Mouse (Mus musculus): ENCODE results near the gene L2hgdh. TPM values are rescaled to one million over a fixed set of nuclear protein-coding genes. Genes with fewer than 3 reads are reported as not detected.
A peak's percentile ranks its signal among the peaks of the same experiment; 100 is the strongest.

The L2hgdh gene
- 2.2 and 6.8 TPM in 2 replicates for polyA plus RNA-seq (2011; ENCODE audit: insufficient read depth, insufficient read length, low replicate concordance, missing spikeins)

DNA sequence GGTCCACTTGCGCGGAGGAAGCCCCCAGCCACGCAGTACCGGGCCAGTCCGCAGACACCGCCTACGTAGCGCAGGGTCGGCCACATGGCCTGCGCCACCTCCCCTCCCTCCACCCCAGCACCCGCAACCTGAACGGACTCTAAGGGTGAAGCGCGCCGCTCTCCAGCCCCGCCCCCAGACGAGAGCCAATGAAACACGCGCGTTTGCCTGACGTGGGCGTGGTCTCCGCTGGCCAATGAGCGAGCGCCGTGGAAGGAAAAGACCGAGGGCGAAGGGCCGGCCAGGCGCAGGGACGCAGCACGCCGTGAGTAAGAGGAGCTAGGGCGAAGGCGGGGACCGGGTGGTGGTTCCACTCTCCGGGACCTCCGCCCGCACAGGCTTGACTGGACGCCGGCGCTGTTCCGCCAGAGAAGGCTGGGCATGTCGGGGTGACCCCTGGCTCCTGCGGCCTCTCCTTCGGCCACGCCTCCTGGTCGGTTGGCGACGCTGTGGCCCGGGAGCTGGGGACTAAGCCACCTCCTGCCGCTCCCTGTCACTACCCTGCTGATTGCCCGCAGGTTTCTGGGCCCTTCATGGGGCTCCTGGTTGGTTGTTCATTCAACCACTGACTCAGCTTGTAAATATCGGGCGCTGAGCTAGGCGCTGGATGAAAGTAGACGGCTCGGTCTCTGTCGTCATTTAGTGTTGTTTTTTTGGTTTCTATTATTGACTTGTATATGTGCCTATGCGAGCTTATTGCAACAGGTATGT is at the start of gene L2hgdh, which contains the start of gene Atp5s:
TSS of gene L2hgdh (minus strand) at position 163 of the 750 bp plus-strand sequence.
TSS of gene Atp5s (plus strand) at position 240 of the 750 bp plus-strand sequence.
- H3K27ac ChIP-seq (ENCODE audit: control insufficient read depth, insufficient read depth, low read depth, low read length, poor library complexity) = peak within 1 kb of the TSS; percentile 92
- WGBS = under 1% methylated on average over 60 of the region's 60 CpGs
- peak; percentile 18; the same call in 1 of the 2 replicates for TF ChIP-seq CTCF (IDR thresholded peaks at IDR 0.05; ENCODE audit: control insufficient read depth, insufficient read depth, low read length)
- TF ChIP-seq POLR2A (IDR thresholded peaks at IDR 0.05; ENCODE audit: borderline replicate concordance, control insufficient read depth, low read depth, low read length) = peak; percentile 84
- no peaks in the 10 kb centered on the region; the same call in 1 of the 2 replicates for H3K4me1 ChIP-seq (ENCODE audit: control insufficient read depth, insufficient read depth, low read length)
- H3K4me3 ChIP-seq (replicated peaks; ENCODE audit: control insufficient read depth, low read depth, low read length) = peak within 1 kb of the TSS; percentile 90

DNA sequence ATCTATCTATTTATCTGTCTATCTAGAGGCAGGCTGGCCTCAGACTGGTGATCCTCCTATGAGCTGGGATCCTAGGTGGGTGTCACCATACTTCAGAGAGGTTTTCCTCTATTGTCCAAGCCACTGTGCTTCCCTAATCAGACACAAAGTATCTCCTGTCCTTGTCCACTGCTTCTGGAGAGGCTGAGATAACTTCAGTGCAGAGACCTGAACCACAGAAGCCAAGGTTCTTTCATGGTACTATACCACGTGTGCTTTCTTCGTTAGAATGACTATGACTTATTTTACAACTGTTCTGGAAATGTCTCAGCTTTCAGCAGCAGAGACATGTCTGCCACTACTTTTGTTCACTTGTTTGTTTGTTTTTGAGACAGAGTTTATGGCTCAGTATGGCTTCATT is 44.2 kb upstream of the L2hgdh start:
- 51% methylated on average over 2 of the region's 2 CpGs for WGBS
- H3K4me3 ChIP-seq (replicated peaks; ENCODE audit: control insufficient read depth, low read depth, low read length) = no peak overlapping the region
- peaks cover 5% of the 10 kb centered on the region for H3K4me1 ChIP-seq (ENCODE audit: control insufficient read depth, insufficient read depth, low read length)
- H3K27ac ChIP-seq (ENCODE audit: control insufficient read depth, insufficient read depth, low read depth, low read length, poor library complexity) = no peak overlapping the region
- TF ChIP-seq CTCF (IDR thresholded peaks at IDR 0.05; ENCODE audit: control insufficient read depth, insufficient read depth, low read length) (no peak), POLR2A (IDR thresholded peaks at IDR 0.05; ENCODE audit: borderline replicate concordance, control insufficient read depth, low read depth, low read length) (no peak)

DNA sequence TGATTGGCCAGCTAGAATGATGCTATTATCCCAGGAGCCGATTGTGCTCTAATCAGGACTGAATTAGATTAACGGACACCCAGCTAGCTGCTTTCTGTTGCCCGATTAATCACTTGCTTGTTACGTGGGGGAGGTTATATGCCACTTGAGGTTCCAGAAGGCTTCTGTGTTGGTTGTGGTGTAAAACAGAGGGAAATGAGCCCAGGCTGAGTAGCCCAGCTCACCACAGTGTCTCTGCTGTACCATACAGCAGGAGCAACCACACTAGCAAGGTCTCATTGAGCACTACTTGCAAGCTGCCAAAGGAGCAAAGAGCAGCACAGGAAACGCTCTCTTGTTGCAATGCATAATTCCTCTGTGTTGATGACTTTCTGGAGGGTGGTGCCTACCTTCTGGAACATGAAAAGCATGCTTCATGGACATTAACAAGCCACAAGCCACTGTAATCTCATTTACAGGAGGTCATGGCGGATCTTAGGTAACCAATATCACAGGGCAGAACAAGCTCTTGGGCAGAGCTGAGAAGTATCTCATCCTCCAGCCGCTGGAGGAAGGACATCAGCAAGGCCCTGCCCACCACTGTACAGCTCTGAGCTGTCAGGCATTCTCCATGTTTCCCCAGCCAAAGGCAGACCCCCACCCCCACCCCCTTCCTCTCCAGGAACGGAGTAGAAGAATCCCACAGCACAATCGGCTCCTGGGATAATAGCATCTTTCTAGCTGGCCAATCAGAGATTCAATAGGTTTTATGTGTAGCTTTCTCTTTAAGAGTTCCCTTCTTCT is 43.0 kb upstream of the L2hgdh start:
- TF ChIP-seq POLR2A (IDR thresholded peaks at IDR 0.05; ENCODE audit: borderline replicate concordance, control insufficient read depth, low read depth, low read length) (no peak), CTCF (IDR thresholded peaks at IDR 0.05; ENCODE audit: control insufficient read depth, insufficient read depth, low read length) (no peak)
- H3K4me3 ChIP-seq (replicated peaks; ENCODE audit: control insufficient read depth, low read depth, low read length) = no peak overlapping the region
- WGBS = 71% methylated on average over 9 of the region's 9 CpGs
- peaks cover 5% of the 10 kb centered on the region for H3K4me1 ChIP-seq (ENCODE audit: control insufficient read depth, insufficient read depth, low read length)
- no peak overlapping the region; the same call in 1 of the 2 replicates for H3K27ac ChIP-seq (ENCODE audit: control insufficient read depth, insufficient read depth, low read depth, low read length, poor library complexity)

GRCm38 (mm10) chr12:69766185-69766904 is 41.7 kb upstream of the L2hgdh start:
- Histone ChIP-seq H3K4me3 (replicated peaks; ENCODE audit: control insufficient read depth, low read depth, low read length) (no peak overlapping the region), H3K4me1 (ENCODE audit: control insufficient read depth, insufficient read depth, low read length) (peaks cover 5% of the 10 kb centered on the region), H3K27ac (ENCODE audit: control insufficient read depth, insufficient read depth, low read depth, low read length, poor library complexity) (peak overlapping the region; percentile 5; the same call in 1 of the 2 replicates)
- TF ChIP-seq CTCF (IDR thresholded peaks at IDR 0.05; ENCODE audit: control insufficient read depth, insufficient read depth, low read length) (no peak), POLR2A (IDR thresholded peaks at IDR 0.05; ENCODE audit: borderline replicate concordance, control insufficient read depth, low read depth, low read length) (no peak)
- WGBS = 73% methylated on average over 10 of the region's 10 CpGs

DNA sequence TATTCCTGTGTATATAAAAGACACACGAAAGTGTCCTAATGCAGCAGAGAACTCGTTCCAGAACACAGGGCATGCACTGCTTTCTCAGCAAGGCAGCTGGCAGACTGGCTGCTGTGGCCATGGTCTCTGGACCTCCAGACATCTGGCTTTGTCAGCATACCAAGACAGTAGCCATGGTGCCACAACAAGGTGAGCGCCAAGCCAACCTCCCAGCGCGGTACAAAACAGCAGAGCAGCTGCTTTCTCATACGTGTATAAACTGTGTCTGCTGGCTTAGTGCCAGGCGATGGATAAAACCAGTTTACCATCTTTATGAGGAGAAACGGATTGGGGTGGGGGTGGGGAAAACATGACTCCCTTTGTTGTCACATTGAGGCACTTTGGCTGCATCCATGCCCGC is 40.9 kb upstream of the L2hgdh start:
- H3K27ac ChIP-seq (ENCODE audit: control insufficient read depth, insufficient read depth, low read depth, low read length, poor library complexity) = no peak overlapping the region
- H3K4me3 ChIP-seq (replicated peaks; ENCODE audit: control insufficient read depth, low read depth, low read length) = no peak overlapping the region
- 85% methylated on average over 9 of the region's 9 CpGs for WGBS
- TF ChIP-seq CTCF (IDR thresholded peaks at IDR 0.05; ENCODE audit: control insufficient read depth, insufficient read depth, low read length) (no peak), POLR2A (IDR thresholded peaks at IDR 0.05; ENCODE audit: borderline replicate concordance, control insufficient read depth, low read depth, low read length) (no peak)
- peaks cover 5% of the 10 kb centered on the region for H3K4me1 ChIP-seq (ENCODE audit: control insufficient read depth, insufficient read depth, low read length)

- Histone ChIP-seq H3K4me1 (ENCODE audit: control insufficient read depth, insufficient read depth, low read length) (peaks cover 4% of the 10 kb centered on the region), H3K4me3 (replicated peaks; ENCODE audit: control insufficient read depth, low read depth, low read length) (no peak overlapping the region), H3K27ac (ENCODE audit: control insufficient read depth, insufficient read depth, low read depth, low read length, poor library complexity) (no peak overlapping the region)
- TF ChIP-seq POLR2A (IDR thresholded peaks at IDR 0.05; ENCODE audit: borderline replicate concordance, control insufficient read depth, low read depth, low read length) (no peak), CTCF (IDR thresholded peaks at IDR 0.05; ENCODE audit: control insufficient read depth, insufficient read depth, low read length) (no peak)
- WGBS = 91% methylated on average over 2 of the region's 2 CpGs
Observed at GRCm38 (mm10) chr12:69761603-69762002, 36.9 kb upstream of the L2hgdh start.

DNA sequence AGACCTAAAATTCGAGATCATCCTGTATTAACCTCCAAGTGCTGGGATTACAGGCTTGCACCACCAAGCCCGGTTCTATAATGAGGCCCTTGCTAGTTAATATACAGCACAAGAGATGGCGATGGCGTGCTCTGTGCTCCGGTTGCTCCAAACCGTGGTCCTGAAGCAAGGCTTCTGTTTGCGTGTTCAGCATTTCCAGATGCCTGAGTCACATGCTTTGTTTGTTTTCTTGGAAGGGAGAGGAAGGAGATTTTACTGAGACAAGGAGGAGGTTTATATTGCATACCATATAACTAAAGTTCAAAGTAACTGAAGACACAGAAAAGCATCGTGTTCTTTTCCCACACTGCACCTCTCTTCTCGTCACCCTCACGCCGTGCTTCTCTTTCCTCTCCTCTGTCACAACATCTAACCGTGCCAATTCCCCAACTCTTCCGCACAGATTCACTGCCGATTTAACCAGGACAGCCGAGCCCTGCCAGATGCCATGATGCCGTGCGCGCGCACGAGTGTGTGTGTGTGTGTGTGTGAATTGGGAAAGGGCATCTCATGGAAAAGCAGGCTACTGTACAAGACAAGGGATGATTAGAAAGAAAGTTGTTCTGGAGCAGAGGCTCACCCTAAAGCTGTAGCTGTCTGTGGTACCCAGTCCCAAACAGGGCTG is 36.2 kb upstream of the L2hgdh start:
- Histone ChIP-seq H3K27ac (ENCODE audit: control insufficient read depth, insufficient read depth, low read depth, low read length, poor library complexity) (peak overlapping the region; percentile 19; the same call in 1 of the 2 replicates), H3K4me1 (ENCODE audit: control insufficient read depth, insufficient read depth, low read length) (peaks cover 2% of the 10 kb centered on the region), H3K4me3 (replicated peaks; ENCODE audit: control insufficient read depth, low read depth, low read length) (no peak overlapping the region)
- TF ChIP-seq CTCF (IDR thresholded peaks at IDR 0.05; ENCODE audit: control insufficient read depth, insufficient read depth, low read length) (no peak), POLR2A (IDR thresholded peaks at IDR 0.05; ENCODE audit: borderline replicate concordance, control insufficient read depth, low read depth, low read length) (no peak)
- WGBS = 88% methylated on average over 20 of the region's 20 CpGs

Data from bone marrow, adult 2 months (tissue).